Mouse (Mus musculus) right cerebral cortex, adult 2 months (tissue): ENCODE measurements around the gene Cenps.
"Not testable (repeated sequence)": the region's sequence is repeated elsewhere in the genome, so short reads cannot be mapped to it uniquely, and the experiment has no call there.

Source experiments
- DNase-seq, 2 experiments: peaks; one replicate each; pipeline ENCODE4 v3.0.0; 2021 to 2022; ENCODE audit warnings: low spot score in 2 of 2

The Cenps gene

DNA sequence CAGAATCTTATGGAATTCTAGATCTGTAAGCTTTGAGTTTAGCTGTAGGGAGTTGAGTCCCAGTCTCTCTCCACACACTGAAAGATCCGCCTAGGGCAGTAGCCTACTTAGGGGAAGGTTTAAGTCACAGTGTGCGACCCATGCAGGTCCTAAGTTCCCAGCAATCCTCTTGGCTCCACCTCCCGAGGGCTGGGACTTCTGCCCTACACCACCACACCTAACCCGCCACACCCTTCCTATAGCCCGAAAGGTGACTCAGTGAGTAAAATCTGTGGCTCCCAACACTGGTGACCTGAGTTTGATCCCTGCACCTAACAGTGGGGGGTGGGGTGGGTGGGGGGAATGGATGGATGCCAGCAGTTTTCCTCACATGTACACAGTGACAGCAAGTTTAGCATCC is 14.0 kb downstream of the Cenps start:
- DNase-seq = no peak

DNA sequence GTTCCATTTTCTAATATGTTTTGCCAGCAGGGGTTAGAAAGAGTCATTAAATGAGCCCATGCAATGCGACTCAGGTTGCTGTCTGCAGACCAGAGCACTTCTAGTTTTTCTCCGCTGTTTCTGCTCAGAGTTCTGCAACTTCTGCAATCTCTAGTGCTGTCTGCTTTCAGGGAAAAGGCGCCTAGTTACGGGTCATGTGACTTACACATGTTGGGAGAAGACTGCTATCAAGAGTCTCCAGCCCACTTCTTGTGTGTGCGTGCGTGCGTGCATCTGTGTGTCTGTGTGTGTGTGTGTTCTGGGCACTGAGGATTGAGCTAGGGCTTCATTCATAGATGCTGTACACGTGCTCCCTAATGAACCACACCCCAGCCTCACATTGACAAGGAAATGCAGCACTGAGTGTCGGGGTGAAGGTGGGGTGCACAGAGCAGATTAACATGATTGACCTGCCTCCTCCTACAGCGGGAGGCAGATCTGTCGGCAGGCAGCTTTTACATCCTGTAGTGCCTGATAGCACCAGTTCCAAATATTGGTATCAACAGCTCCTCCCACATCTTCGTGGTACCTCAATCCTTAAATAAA is 17.4 kb downstream of the Cenps start:
- not testable (repeated sequence) for DNase-seq

DNA sequence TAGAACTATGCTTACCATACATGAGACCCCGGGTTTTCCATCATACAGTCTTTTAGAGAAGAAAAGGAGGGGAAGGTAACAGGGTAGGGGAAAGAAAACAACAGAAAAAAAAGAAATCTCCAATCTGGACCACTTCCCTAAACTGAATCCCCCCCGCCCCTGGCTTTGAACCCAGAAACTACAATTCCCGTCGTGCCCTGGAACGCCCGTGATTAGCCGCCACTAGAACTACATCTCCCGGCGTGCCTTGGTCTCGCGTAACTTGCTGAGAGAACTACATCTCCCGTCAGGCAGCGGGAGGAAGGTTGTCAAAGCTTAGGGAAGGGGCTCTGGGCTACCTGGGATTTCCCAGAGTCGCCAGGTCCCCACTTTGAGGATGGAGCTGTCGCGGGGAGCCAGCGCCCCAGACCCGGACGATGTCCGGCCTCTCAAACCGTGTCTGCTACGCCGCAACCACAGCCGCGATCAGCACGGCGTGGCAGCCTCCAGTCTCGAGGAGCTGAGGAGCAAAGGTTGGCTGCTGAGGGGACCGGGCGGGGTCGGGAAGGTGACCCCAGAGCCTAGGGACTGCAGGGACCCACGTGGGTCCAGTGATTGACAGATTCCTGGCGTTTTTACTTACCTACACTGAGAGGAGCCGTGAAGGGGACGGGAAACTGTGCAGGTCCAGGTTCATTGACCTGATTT is 33.4 kb downstream of the Cenps start, which contains the start of gene Dffa:
TSS of gene Dffa (plus strand) at position 272 of the 687 bp plus-strand sequence.
- DNase-seq = peak; percentile 95 to 98

DNA sequence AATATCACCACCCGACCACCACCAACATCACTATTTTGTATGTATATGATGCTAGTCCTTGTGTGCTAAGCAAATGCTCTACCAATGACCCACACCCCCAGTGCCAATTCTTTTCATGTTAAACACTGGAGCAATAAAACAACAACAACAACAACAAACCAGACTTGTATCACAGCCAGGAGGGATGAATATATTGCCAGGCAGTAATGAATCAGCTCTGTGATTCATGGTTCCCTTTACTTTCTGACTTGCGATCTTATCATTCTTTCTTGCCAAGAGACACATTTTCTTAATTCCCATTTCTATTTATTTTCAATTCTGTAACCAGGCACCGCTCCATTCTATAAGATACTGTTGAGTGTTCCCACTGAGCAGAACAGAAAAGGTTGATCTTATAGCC is 36.0 kb downstream of the Cenps start:
- DNase-seq = no peak

DNA sequence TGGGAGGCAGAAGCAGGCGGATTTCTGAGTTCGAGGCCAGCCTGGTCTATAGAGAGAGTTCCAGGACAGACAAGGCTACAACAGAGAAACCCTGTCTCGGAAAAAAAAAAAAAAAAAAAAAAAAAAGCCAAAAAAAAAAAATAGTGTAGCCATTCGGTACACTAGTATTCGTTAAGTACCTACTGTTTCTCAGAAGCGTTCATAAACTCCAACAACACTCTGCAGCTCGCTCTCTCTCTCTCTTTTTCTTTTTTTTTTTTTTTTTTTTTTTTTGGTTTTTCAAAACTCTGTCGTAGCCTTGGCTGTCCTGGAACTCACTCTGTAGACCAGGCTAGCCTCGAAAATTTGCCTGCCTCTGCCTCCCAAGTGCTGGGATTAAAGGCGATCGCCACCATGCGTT is 37.0 kb downstream of the Cenps start:
- not testable (repeated sequence) for DNase-seq

DNA sequence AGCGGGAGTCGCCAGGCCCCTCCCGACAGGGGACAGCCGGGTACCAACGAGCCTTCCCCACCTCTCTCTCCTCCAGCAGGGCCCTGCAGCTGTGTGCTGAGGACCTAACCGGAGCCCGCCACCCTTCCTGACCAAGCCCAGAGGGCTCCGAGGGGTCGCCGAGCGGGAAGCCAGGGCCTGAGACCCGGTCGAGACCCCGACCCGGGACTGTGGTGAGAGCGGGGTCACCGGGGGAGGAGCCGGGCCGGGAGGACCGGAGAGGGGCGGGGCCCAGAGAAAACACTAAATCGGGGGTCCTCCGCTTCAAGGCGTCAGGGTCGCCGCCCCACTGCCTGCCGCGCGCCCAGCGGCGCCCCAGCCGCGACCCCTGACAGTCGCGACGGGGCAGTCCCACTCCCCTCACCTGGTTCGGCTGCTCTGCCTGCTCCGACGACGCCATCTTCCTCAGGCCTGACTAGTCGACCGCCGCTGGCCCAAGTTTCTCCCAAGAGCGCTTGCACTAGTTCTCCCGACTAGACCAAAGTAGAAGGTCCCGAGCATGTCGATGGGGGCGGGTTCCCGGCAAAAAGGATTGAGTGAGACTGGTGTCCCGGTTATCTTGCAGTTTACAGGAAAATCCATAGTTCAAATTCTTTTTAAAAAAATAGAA is 37.9 kb downstream of the Cenps start, which contains the start of gene Pex14:
TSS of gene Pex14 (minus strand) at position 508 of the 649 bp plus-strand sequence.
- DNase-seq = peak; percentile 95

DNA sequence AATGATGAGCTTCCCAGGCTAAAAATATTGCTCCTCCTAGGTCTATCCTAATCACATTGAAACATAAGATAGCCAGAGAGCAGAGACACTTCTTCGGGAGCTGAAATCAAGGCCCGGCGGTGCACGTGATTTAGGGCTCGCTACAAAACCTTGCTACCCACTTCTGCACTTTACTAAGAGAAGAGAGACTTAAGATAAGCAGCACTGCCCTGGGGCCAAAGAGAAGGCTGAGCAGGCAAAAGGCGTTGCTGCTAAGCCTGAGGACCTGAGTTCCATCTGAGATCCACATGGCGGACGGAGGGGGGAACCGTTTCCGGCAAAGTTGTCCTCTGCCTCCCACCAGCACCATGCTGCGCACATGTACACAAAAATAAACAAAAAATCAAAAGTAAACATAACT is 38.9 kb downstream of the Cenps start:
- no peak for DNase-seq

DNA sequence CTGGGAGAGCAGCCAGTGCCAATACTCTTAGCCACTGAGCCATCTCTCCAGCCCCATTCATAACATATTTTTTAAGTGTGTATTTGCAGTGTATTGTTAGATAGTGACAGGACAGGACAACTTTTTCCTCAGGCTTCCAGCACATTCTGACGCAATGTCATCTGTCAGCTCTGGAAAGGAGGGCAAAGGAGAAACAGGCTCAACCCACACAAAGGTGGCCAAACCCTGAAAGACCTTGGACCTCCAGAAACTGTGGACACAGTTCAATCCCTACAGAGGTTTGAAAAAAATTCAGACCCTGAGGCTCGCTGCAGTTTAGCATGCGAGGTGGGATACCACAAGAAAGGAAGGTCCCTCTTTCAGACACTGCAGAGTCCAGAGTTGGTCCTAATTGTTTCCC is 39.5 kb downstream of the Cenps start:
- DNase-seq = no peak

DNA sequence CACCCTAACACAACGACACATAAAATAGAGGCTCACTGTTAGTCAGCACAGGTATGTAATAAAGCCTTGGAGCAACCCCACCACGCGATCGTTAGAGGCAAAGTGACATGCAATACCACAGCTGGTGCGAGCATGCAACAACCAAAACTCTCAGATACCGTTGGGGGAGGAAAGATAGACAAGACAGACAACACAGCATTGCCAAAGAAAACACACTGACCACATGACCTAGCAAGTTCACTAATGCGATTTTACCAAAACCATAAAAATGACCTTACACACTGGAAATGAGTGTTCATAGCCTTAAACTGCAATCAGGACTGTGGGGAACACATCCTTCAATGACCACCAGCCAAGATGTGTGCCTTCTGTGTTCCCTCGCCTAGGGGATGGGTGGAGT is 46.1 kb downstream of the Cenps start:
- no peak for DNase-seq

DNA sequence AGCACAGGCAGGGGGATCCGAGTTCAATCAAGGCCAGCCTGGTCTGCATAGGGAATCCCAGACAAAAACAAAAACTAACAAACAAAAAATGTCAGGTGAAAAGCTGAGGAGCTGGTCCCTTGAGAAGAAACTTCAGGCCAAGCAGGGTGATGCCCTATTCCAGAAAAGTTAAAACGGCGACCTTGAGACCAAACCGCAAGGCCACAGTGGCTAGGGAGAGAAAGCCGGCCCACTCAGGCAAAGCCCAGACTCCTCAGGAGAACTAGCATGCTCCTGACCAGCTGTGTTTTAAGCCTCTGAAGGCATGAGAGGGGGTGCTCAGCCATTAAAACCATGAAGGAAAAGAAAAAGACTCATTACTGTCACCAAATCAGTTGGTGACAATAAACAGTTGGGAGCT is 52.0 kb downstream of the Cenps start:
- DNase-seq = no peak

DNA sequence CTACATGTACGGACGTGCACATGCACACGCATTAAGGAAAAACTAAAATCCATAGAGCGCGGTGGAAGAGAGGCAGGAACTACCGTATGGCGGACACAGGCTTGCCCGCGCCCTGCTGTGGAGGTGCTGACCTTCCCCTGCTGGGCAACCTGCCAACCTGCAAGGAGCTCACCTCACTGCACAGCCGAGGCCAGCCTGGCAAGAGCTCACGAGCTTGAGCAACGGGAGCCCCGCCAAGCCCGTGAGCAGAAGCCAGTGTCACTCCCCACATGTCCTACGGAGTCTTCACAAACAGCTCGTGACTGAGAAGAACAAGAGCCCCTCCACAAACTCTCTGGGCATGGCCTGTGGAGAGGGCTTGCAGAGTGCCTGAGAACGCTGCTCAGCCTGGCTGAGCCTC is 55.9 kb downstream of the Cenps start:
- DNase-seq = no peak

DNA sequence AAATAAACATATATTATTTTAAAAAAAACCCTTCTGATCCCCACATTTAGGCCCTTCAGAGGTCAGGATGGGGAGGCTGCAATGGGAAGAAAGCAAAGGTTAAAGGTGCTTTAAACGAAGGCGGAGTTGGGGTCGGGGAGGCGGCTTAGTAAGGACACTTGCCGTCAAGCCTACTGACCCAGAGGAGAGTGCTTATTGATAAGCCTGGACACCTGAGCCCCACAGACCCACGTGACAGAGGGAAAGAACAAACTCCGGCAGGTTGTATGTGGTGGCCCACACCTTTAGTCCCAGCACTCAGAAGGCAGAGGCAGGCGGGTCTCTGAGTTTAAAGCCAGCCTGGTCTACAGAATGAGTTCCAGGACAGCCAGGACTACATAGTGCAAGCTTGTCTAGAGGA is 57.3 kb downstream of the Cenps start:
- no peak for DNase-seq

DNA sequence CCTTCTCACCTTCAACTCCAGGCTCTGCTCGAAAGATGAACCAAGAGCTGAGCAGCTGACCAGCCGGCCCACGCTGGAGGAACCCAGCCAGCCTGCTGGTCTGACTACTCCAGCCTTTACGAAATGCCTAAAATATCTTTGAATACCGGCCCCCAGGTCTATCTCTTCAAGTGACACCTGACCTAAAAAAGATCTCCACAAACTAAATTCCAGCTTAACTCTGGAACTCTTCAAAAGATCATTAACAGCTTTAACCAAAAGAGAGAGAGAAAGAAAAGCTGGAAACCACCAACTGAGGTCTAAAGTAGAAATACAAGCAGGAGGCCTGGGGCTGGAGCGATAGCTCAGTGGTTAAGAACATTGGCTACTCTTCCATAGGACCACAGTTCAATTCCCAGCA is 57.8 kb downstream of the Cenps start:
- DNase-seq = no peak

DNA sequence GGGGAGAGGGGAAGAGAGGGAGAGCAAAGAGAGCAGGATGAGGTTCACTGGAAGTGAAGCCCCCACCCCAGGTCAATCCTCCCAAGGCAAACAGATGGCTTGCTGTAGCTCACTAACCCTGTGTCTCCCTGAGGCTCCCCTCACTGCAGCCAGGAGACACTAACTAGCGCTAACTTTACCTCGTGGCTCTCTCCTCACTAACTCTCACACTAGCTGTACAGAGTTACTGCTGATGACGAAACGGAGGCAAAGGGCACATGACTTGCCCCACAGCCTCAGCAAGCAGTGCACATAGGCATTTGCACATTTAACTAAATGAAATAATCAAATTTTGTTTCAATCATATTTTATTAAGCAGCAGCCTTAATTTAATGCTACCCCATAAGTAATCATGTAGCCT is 59.2 kb downstream of the Cenps start:
- no peak for DNase-seq
